Mouse (Mus musculus): Measurements from ENCODE around the gene Eml2. TPM values are rescaled to one million over a fixed set of nuclear protein-coding genes. Genes with fewer than 3 reads are reported as not detected.

Eml2 gene
- total RNA-seq, 2 experiments from 2014 or later = 125 to 133 TPM

GRCm38 (mm10) chr7:19159411-19159810 lies 16.8 kb upstream of the Eml2 start:
- intact Hi-C loops (cut with DNase I) = no loop called here
- no peak for DNase-seq (ENCODE audit: low spot score in 2 of 2)

- intact Hi-C loops (cut with DNase I) = no loop called here
- no peak for DNase-seq (ENCODE audit: low spot score in 2 of 2)
Observed at GRCm38 (mm10) chr7:19160115-19160514, 16.1 kb upstream of the Eml2 start.

DNA sequence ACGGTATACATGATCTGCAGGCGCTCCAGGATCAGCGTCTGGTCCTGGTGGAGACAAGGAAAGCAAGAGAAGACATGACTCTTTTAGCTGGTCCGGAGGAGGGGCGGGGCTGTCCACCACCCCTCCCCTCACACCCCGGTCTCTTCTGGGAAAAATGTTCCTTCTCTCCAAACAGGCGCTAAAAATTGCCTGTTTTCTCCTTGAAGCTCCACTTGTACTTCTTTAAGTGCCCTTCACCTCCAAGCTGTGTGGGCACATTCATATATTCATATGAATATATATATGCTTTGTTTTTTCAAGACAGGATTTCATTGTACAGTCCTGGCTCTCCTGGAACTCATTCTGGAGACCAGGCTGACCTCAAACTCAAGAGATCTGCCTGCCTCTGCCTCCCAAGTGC lies 13.3 kb upstream of the Eml2 start:
- no peak for DNase-seq (ENCODE audit: low spot score in 2 of 2)
- intact Hi-C loops (cut with DNase I) = no loop called here

- intact Hi-C loops (cut with DNase I) = no loop called here
- no peak for DNase-seq (ENCODE audit: low spot score in 2 of 2)
Observed at GRCm38 (mm10) chr7:19163752-19164151, 12.5 kb upstream of the Eml2 start.

GRCm38 (mm10) chr7:19164189-19164588 lies 12.0 kb upstream of the Eml2 start:
- no peak for DNase-seq (ENCODE audit: low spot score in 2 of 2)
- intact Hi-C loops (cut with DNase I) = no loop called here

- intact Hi-C loops (cut with DNase I) = no loop called here
- no peak for DNase-seq (ENCODE audit: low spot score in 2 of 2)
Observed at GRCm38 (mm10) chr7:19164978-19165377, 11.2 kb upstream of the Eml2 start.

- intact Hi-C loops (cut with DNase I) = no loop called here
- no peak for DNase-seq (ENCODE audit: low spot score in 2 of 2)
Observed at GRCm38 (mm10) chr7:19165656-19166423, 10.4 kb upstream of the Eml2 start, which contains the start of gene Gipr. TSS of gene Gipr (minus strand) at chr7:19166127.

DNA sequence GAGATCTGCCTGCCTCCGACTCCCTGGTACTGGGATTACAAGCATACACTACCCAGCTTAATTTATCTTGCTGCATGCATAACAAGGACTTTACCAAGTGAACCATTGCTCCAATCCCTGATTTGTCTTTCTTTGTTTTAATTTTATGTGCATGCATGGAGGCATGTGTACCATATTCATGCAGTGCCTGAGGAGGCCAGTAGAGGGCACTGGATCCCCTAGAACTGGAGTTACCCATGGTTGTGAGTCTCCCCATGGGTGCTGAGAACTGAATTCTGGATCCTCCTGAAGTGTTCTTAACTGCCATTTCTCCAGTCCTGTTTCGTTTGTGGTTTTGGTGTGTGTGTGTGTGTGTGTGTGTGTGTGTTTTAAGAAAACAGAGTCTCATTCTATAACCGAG lies 9.2 kb upstream of the Eml2 start:
- no peak for DNase-seq (ENCODE audit: low spot score in 2 of 2)
- intact Hi-C loops (cut with DNase I) = no loop called here

- intact Hi-C loops (cut with DNase I) = no loop called here
Observed at GRCm38 (mm10) chr7:19169506-19169905, 6.7 kb upstream of the Eml2 start.

DNA sequence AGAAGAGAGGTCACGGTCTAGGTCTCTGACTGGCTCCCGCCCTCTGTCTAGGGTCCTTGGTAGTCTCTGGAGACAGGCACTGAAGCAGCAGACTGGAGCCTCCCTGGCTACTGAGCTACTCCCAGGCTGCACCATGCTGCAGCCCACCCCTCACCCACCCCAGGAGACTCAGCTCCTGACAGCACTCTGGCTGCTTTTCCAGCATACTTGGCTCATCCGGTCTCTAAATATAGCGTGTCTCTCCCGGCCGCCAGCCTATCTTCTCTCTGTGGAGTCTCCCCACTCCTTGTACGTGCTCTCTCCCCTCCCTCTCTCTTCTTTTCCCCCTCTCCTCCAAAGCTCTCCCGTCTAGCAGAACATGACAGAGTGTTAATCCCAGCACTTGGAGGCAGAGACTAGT lies 6.1 kb upstream of the Eml2 start:
- DNase-seq (ENCODE audit: low spot score in 2 of 2) = peak; percentile 67 to 91
- intact Hi-C loops (cut with DNase I) = no loop called here

More at GRCm38 (mm10) chr7:19169506-19169905, 6.7 kb upstream of the Eml2 start:
- DNase-seq (ENCODE audit: low spot score in 2 of 2) = no peak

GRCm38 (mm10) chr7:19171831-19172230 lies 4.4 kb upstream of the Eml2 start:
- DNase-seq (ENCODE audit: low spot score in 2 of 2) = no peak

GRCm38 (mm10) chr7:19172874-19173273 lies 3.3 kb upstream of the Eml2 start:
- DNase-seq (ENCODE audit: low spot score in 2 of 2) = peak; percentile 85 to 90
- intact Hi-C loops (cut with DNase I) = loop anchor here (1.0 kb wide), 1 partner anchor 16 kb away; no protein-coding TSS in a partner anchor

More at GRCm38 (mm10) chr7:19171831-19172230, 4.4 kb upstream of the Eml2 start:
- intact Hi-C loops (cut with DNase I) = no loop called here

DNA sequence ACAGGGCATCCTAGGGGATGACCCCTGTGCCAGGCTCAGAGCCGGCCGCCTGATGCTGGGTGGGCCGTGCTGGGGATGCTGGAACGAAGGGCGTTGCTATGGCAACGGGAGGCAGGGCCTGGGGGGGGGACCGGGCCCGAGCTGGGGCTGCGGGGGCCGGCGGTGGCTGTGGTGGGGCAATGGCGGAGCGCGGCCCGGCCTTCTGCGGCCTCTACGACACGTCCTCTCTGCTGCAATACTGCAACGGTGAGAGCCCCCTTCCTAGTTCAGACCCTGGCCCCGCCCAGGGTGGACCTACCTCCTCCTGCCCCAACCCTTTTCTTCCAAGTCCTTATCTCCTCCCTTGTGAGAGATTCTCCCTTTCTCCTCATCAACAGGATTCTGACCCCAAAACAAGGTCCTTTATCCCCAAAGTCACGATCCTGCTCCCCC lies 311 bp downstream of the Eml2 start:
- intact Hi-C loops (cut with DNase I) = loop anchor here (5.0 kb wide), 2 partner anchors 51 to 126 kb away; partner anchors contain the start of gene Opa3
- DNase-seq (ENCODE audit: low spot score in 2 of 2) = no peak

GRCm38 (mm10) chr7:19177216-19177615 lies 995 bp downstream of the Eml2 start:
- DNase-seq (ENCODE audit: low spot score in 2 of 2) = no peak
- intact Hi-C loops (cut with DNase I) = loop anchor here (5.0 kb wide), 2 partner anchors 50 to 125 kb away; partner anchors contain the start of gene Opa3

- intact Hi-C loops (cut with DNase I) = loop anchor here (2.0 to 5.0 kb wide), 3 partner anchors 31 to 124 kb away; partner anchors contain the start of gene Opa3
Observed at GRCm38 (mm10) chr7:19178035-19178434, 1.8 kb downstream of the Eml2 start.

GRCm38 (mm10) chr7:19178443-19179092 lies 2.3 kb downstream of the Eml2 start:
- intact Hi-C loops (cut with DNase I) = loop anchor here (2.0 to 5.0 kb wide), 3 partner anchors 30 to 124 kb away; partner anchors contain the start of gene Opa3
- DNase-seq (ENCODE audit: low spot score in 2 of 2) = peak; percentile 82 to 90

More at GRCm38 (mm10) chr7:19178035-19178434, 1.8 kb downstream of the Eml2 start:
- DNase-seq (ENCODE audit: low spot score in 2 of 2) = peak in 1 of 2 experiments; percentile 69

- DNase-seq (ENCODE audit: low spot score in 2 of 2) = peak; percentile 67 to 72
- intact Hi-C loops (cut with DNase I) = loop anchor here (2.0 to 5.0 kb wide), 3 partner anchors 30 to 123 kb away; partner anchors contain the start of gene Opa3
Observed at GRCm38 (mm10) chr7:19179173-19179572, 3.0 kb downstream of the Eml2 start.

- intact Hi-C loops (cut with DNase I) = loop anchor here (2.0 to 5.0 kb wide), 3 partner anchors 29 to 122 kb away; partner anchors contain the start of gene Opa3
- no peak for DNase-seq (ENCODE audit: low spot score in 2 of 2)
Observed at GRCm38 (mm10) chr7:19179936-19180335, 3.7 kb downstream of the Eml2 start.

GRCm38 (mm10) chr7:19180862-19181429 lies 4.7 kb downstream of the Eml2 start:
- no peak for DNase-seq (ENCODE audit: low spot score in 2 of 2)
- intact Hi-C loops (cut with DNase I) = no loop called here

DNA sequence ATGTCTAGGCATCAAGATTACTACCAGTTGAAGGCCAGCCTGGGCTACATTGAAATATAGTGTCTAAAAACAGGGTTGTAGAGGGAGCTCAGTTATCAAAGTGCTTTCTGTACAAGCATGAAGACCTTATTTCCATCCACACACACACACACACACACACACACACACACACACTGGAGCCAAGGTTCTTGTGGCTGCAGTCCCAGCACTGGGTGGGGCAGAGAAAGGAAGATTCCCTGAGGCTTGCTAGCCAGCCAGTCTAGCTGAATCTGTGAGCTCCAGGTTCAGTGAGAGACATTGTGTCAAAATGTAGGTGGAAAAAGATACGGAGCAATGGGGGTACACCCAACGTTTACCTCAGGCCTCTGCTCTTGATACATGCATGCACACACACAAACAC lies 8.0 kb downstream of the Eml2 start:
- intact Hi-C loops (cut with DNase I) = no loop called here
- no peak for DNase-seq (ENCODE audit: low spot score in 2 of 2)
